Mouse (Mus musculus) spleen, adult 18-20 months (tissue): ENCODE measurements around the gene Ulk4.
A peak's percentile ranks its signal among the peaks of the same experiment; 100 is the strongest.
"Not testable (repeated sequence)": the region's sequence is repeated elsewhere in the genome, so short reads cannot be mapped to it uniquely, and the experiment has no call there.

Experiments used
- DNase-seq, 2 experiments: peaks; one replicate each; pipeline ENCODE4 v3.0.0; 2022; ENCODE audit warnings: mixed read lengths in 2 of 2

Ulk4 gene

GRCm38 (mm10) chr9:120930021-120930420, 347.0 kb downstream of the Ulk4 start:
- DNase-seq: no peak

- DNase-seq: no peak
Observed at GRCm38 (mm10) chr9:120929081-120929480, 347.9 kb downstream of the Ulk4 start, which contains the start of gene Ctnnb1. Ctnnb1 (plus strand) TSS chr9:120929216.

GRCm38 (mm10) chr9:120926939-120927606, 349.9 kb downstream of the Ulk4 start:
- no peak for DNase-seq

GRCm38 (mm10) chr9:120926126-120926525, 350.9 kb downstream of the Ulk4 start:
- no peak for DNase-seq

- no peak for DNase-seq
Observed at GRCm38 (mm10) chr9:120919130-120919529, 357.9 kb downstream of the Ulk4 start.

GRCm38 (mm10) chr9:120918642-120919041, 358.4 kb downstream of the Ulk4 start:
- no peak for DNase-seq

GRCm38 (mm10) chr9:120918211-120918610, 358.8 kb downstream of the Ulk4 start:
- DNase-seq: no peak

GRCm38 (mm10) chr9:120917619-120918018, 359.4 kb downstream of the Ulk4 start:
- DNase-seq: not testable (repeated sequence)

GRCm38 (mm10) chr9:120914877-120915459, 362.0 kb downstream of the Ulk4 start:
- peak in 1 of 2 experiments; percentile 38 for DNase-seq

GRCm38 (mm10) chr9:120914429-120914828, 362.6 kb downstream of the Ulk4 start:
- DNase-seq: no peak

GRCm38 (mm10) chr9:120913152-120913551, 363.8 kb downstream of the Ulk4 start:
- no peak for DNase-seq

GRCm38 (mm10) chr9:120908461-120908860, 368.5 kb downstream of the Ulk4 start:
- DNase-seq: no peak
